Mouse (Mus musculus) liver, adult 10 weeks (tissue): ENCODE results near the gene Hypm. TPM values are rescaled to one million over a fixed set of nuclear protein-coding genes. Genes with fewer than 3 reads are reported as not detected.

ENCODE experiments used
- polyA plus RNA-seq: library from polyadenylated mRNA; stranded (reverse); fragments of 350-450 nt; fragmentation: Illumina TruSeq; extraction: RNeasy Lipid Tissue Mini Kit (QIAGEN cat#74804); gene quantifications from one replicate; pipeline ENCODE4 v1.2.3, GENCODE M21; 2014; ENCODE audit warnings: low read depth, low replicate concordance

Hypm gene
- polyA plus RNA-seq = not detected

DNA sequence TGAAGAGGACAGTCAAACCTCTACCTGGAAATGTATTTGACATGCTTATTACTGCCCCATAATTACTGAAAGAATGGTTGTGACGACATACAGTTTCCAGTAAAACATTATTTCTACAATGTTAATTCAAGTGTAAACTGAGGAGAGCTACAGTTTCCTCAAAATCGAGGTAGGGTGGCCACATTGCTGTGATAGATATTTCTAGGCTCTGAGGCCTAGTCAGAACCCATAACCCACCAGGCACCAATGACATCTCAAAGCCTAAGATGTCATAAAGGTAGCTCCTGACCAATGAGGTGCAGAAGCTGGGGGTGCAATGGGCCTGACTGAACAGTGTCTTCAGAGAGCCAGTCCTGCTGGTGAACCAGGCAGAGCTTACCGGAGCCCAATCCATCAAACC, at the start of gene Hypm:
Gene Hypm (plus strand): TSS at position 301 of the 400 bp plus-strand sequence.

DNA sequence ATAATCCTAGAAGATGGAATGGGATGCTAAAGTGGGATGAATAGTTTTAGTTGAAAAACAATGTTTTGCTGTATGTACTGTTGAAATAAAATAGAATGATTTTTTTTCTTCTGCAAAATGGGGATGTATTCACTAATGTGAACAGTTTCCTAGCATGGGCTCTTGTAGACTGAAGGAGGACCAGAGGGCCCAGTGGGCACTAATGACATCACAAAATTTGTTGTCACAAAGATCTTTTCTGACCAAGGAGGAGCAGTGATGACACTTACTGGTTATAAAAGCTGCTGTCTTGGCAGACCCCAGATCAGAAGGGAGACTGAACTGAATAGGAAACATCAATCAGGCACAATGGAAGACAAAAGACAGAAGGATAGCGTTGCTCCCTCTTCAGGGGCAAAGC, 2.7 kb downstream of the Hypm start, which contains the start of gene H2al3:
Gene H2al3 (plus strand): TSS at position 301 of the 400 bp plus-strand sequence.

DNA sequence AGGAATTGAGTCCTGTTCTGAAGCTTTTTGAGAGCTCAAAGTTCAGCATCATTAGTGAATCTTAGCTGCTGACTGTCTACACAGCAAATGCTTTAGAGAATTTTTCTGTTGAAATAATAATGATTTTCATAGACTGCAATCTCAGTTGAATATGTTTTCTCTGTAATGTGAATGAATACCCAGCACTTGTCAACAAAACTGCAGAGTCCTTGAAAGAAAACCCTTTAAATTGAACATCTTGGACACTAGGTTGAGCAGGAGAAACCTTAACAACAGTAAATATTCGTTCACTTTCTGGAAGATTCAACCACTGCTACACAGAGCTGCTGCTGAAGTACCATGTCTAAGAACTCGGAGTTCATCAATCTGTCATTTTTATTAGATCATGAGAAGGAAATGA, 38.6 kb downstream of the Hypm start, which contains the start of gene Sytl5:
Gene Sytl5 (plus strand): TSS at position 301 of the 400 bp plus-strand sequence.

Other genes with a start within 250 kb of the Hypm start
- 198 TPM for gene Dynlt3, start 183.9 kb upstream of the Hypm start, polyA plus RNA-seq
- gene H2al3, start 2.8 kb downstream of the Hypm start, polyA plus RNA-seq = not detected
- gene Sytl5, start 38.7 kb downstream of the Hypm start, polyA plus RNA-seq = 1.1 TPM